Mouse (Mus musculus): ENCODE data around the gene Unc5cl. TPM values are rescaled to one million over a fixed set of nuclear protein-coding genes. Genes with fewer than 3 reads are reported as not detected.

Unc5cl gene
- total and polyA plus RNA-seq, 2 experiments, result 0.43 TPM; not detected in 1

- 86% methylated on average over 20 of the region's 20 CpGs for WGBS
- Histone ChIP-seq H3K36me3 (ENCODE audit: control insufficient read depth, insufficient read depth, low read length) (no peaks in the 10 kb centered on the region), H3K27ac (replicated peaks; ENCODE audit: insufficient read depth, low read depth, low read length) (no peak overlapping the region), H3K27me3 (ENCODE audit: control insufficient read depth, insufficient read depth, low read length) (no peaks in the 10 kb centered on the region), H3K79me2 (ENCODE audit: control insufficient read depth, insufficient read depth, low read length) (no peaks in the 10 kb centered on the region), H3K4me1 (ENCODE audit: control insufficient read depth, insufficient read depth, low read length) (no peaks in the 10 kb centered on the region), H3K9ac (ENCODE audit: low read depth, low read length) (no peak overlapping the region), H3K4me3 (ENCODE audit: insufficient read depth, low read depth, low read length) (no peak overlapping the region)
- TF ChIP-seq CTCF (IDR thresholded peaks at IDR 0.05; ENCODE audit: low read depth, low read length) (no peak), POLR2A (IDR thresholded peaks at IDR 0.05; ENCODE audit: extremely low read depth, insufficient read depth, low read length) (no peak)
- no peak for DNase-seq (ENCODE audit: extremely low read depth, low read depth, low spot score)
Measured at GRCm38 (mm10) chr17:48433006-48433655, 21.6 kb upstream of the Unc5cl start.

GRCm38 (mm10) chr17:48433689-48434330 lies 20.9 kb upstream of the Unc5cl start:
- Histone ChIP-seq H3K79me2 (ENCODE audit: control insufficient read depth, insufficient read depth, low read length) (no peaks in the 10 kb centered on the region), H3K4me3 (ENCODE audit: insufficient read depth, low read depth, low read length) (no peak overlapping the region), H3K27ac (replicated peaks; ENCODE audit: insufficient read depth, low read depth, low read length) (no peak overlapping the region), H3K4me1 (ENCODE audit: control insufficient read depth, insufficient read depth, low read length) (no peaks in the 10 kb centered on the region), H3K9ac (ENCODE audit: low read depth, low read length) (no peak overlapping the region), H3K27me3 (ENCODE audit: control insufficient read depth, insufficient read depth, low read length) (no peaks in the 10 kb centered on the region), H3K36me3 (ENCODE audit: control insufficient read depth, insufficient read depth, low read length) (no peaks in the 10 kb centered on the region)
- WGBS, result 76% methylated on average over 6 of the region's 6 CpGs
- no peak for TF ChIP-seq POLR2A (IDR thresholded peaks at IDR 0.05; ENCODE audit: extremely low read depth, insufficient read depth, low read length)
- DNase-seq (ENCODE audit: extremely low read depth, low read depth, low spot score), result no peak

GRCm38 (mm10) chr17:48434479-48434878 lies 20.2 kb upstream of the Unc5cl start:
- 86% methylated on average over 5 of the region's 5 CpGs for WGBS
- DNase-seq (ENCODE audit: extremely low read depth, low read depth, low spot score), result no peak
- Histone ChIP-seq H3K36me3 (ENCODE audit: control insufficient read depth, insufficient read depth, low read length) (no peaks in the 10 kb centered on the region), H3K9ac (ENCODE audit: low read depth, low read length) (no peak overlapping the region), H3K27me3 (ENCODE audit: control insufficient read depth, insufficient read depth, low read length) (no peaks in the 10 kb centered on the region), H3K79me2 (ENCODE audit: control insufficient read depth, insufficient read depth, low read length) (no peaks in the 10 kb centered on the region), H3K4me1 (ENCODE audit: control insufficient read depth, insufficient read depth, low read length) (no peaks in the 10 kb centered on the region), H3K4me3 (ENCODE audit: insufficient read depth, low read depth, low read length) (no peak overlapping the region), H3K27ac (replicated peaks; ENCODE audit: insufficient read depth, low read depth, low read length) (no peak overlapping the region)
- TF ChIP-seq POLR2A (IDR thresholded peaks at IDR 0.05; ENCODE audit: extremely low read depth, insufficient read depth, low read length), result no peak
- TF ChIP-seq CTCF (IDR thresholded peaks at IDR 0.05; ENCODE audit: low read depth, low read length), result no peak

GRCm38 (mm10) chr17:48436487-48436886 lies 18.2 kb upstream of the Unc5cl start:
- no peaks in the 10 kb centered on the region for H3K4me1 ChIP-seq (ENCODE audit: control insufficient read depth, insufficient read depth, low read length)
- H3K27ac ChIP-seq (replicated peaks; ENCODE audit: insufficient read depth, low read depth, low read length), result no peak overlapping the region
- no peak for DNase-seq (ENCODE audit: extremely low read depth, low read depth, low spot score)
- no peak overlapping the region for H3K9ac ChIP-seq (ENCODE audit: low read depth, low read length)
- no peaks in the 10 kb centered on the region for H3K36me3 ChIP-seq (ENCODE audit: control insufficient read depth, insufficient read depth, low read length)
- 74% methylated on average over 1 of the region's 1 CpGs for WGBS
- no peaks in the 10 kb centered on the region for H3K79me2 ChIP-seq (ENCODE audit: control insufficient read depth, insufficient read depth, low read length)
- H3K4me3 ChIP-seq (ENCODE audit: insufficient read depth, low read depth, low read length), result no peak overlapping the region
- TF ChIP-seq POLR2A (IDR thresholded peaks at IDR 0.05; ENCODE audit: extremely low read depth, insufficient read depth, low read length), result no peak
- TF ChIP-seq CTCF (IDR thresholded peaks at IDR 0.05; ENCODE audit: low read depth, low read length), result no peak
- no peaks in the 10 kb centered on the region for H3K27me3 ChIP-seq (ENCODE audit: control insufficient read depth, insufficient read depth, low read length)

GRCm38 (mm10) chr17:48437421-48437911 lies 17.2 kb upstream of the Unc5cl start:
- DNase-seq (ENCODE audit: extremely low read depth, low read depth, low spot score), result no peak
- Histone ChIP-seq H3K36me3 (ENCODE audit: control insufficient read depth, insufficient read depth, low read length) (no peaks in the 10 kb centered on the region), H3K9ac (ENCODE audit: low read depth, low read length) (no peak overlapping the region), H3K27me3 (ENCODE audit: control insufficient read depth, insufficient read depth, low read length) (no peaks in the 10 kb centered on the region), H3K27ac (replicated peaks; ENCODE audit: insufficient read depth, low read depth, low read length) (no peak overlapping the region), H3K79me2 (ENCODE audit: control insufficient read depth, insufficient read depth, low read length) (no peaks in the 10 kb centered on the region), H3K4me1 (ENCODE audit: control insufficient read depth, insufficient read depth, low read length) (no peaks in the 10 kb centered on the region), H3K4me3 (ENCODE audit: insufficient read depth, low read depth, low read length) (no peak overlapping the region)
- TF ChIP-seq POLR2A (IDR thresholded peaks at IDR 0.05; ENCODE audit: extremely low read depth, insufficient read depth, low read length), result no peak
- TF ChIP-seq CTCF (IDR thresholded peaks at IDR 0.05; ENCODE audit: low read depth, low read length), result no peak
- 59% methylated on average over 7 of the region's 7 CpGs for WGBS

All from liver, adult 2 months (tissue).